Mouse (Mus musculus) CD4-positive, CD25-positive, alpha-beta regulatory T cell (primary cell): ENCODE measurements around the gene Selenop. TPM values are rescaled to one million over a fixed set of nuclear protein-coding genes. Genes with fewer than 3 reads are reported as not detected.

Experiments
- polyA plus RNA-seq: library from polyadenylated mRNA; unstranded; fragments of 100-300 nt; shearing (Covaris generic); gene quantifications from one replicate; pipeline ENCODE4 v1.2.1, GENCODE M21; 2017

Selenop gene
- polyA plus RNA-seq: 179 TPM

DNA sequence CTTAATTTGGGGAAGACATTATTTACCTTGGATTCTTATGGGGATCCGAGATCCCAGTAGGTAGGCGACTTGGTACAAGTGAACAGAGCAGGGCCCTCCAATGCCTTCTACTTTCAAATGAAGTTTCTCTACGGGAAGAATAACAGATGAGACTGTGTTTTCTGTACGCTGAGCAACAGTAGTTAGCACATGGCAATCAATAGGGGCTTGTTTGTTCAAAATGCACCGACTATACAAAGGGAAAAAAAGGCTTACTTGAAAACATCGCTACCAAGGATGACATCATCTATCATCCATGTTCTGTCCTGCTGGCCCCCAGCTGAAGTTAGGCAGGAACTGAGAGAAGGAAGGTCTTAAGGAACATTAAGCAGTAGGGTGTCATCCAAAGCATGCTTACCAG is at the start of gene Selenop:
TSS of gene Selenop (plus strand) at position 301 of the 400 bp plus-strand sequence.

DNA sequence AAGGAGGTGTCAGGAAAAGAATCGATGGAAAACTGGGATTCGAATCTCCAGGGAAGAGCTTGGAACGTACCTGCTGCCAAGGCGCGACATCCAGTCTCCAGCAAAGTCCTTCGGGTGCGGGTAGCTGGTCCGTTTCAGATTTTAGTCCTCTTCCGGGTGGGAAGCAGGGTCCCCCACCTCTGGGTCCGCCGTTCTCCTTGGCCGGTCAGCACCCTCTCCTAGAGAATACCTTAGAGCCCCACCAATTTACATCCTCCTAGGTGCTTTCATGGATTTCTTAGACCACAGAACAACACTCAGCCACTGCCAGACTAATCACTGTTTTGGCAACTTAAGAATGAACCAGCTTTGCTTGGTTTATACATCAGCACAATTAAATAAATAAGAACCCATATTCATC is 35.1 kb downstream of the Selenop start, which contains the start of gene Ccdc152:
TSS of gene Ccdc152 (minus strand) at position 101 of the 400 bp plus-strand sequence.

Other genes with a start within 250 kb of the Selenop start
- 0.60 TPM for gene Ccdc152, start 35.0 kb downstream of the Selenop start, polyA plus RNA-seq